9 mouse cellular contexts compared by ENCODE assay signal in the genomic region with DNA sequence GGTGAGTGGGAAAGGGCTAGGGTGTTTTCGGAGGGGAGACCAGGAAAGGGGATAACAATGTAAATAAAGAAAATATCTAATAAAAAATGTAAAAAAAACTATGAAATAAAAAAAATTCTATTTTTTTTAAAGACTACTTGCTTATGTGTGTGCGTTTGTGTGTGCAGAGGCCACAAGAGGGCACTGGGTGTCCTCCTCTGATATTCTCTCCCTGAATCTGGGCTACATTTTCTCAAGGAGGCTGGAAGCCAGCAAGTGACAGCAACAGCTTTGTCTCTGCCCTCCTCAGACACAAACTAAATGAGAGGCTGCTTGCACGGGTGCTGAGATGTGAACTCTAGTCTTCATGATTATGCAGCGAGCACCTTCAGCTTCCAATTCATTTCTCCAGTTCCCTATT. TPM values are rescaled to one million over a fixed set of nuclear protein-coding genes. Genes with fewer than 3 reads are reported as not detected.
A peak's percentile ranks its signal among the peaks of the same experiment; 100 is the strongest.
DNase-seq lines count a peak whose midpoint lies in the region; ATAC-seq and TF ChIP-seq lines count a peak whose summit lies in the region.
"Had no signal": no experiment of that assay in that cellular context is flagged by ENCODE, and none has a peak within 500 bp of the region (broad histone marks: within the 10 kb centered on the region; RNA-seq: fewer than 3 reads in every experiment).

No protein-coding gene starts in this region.

- H3K4me2 ChIP-seq in midbrain, embryonic 11.5 days, result no peak overlapping the region
- H3K4me2 ChIP-seq in midbrain, embryonic 16.5 days (ENCODE audit: low read length), result no peak overlapping the region

- no peak for TF ChIP-seq POLR2A in cortical plate, adult 2 months (IDR thresholded peaks at IDR 0.05; ENCODE audit: extremely low read depth, insufficient read depth, low read length)

- H3K4me3 ChIP-seq in midbrain, embryonic 11.5 days (ENCODE audit: low read depth, low read length), result no peak overlapping the region
- no peak overlapping the region for H3K4me3 ChIP-seq in midbrain, embryonic 16.5 days (ENCODE audit: low read depth, low read length)
- H3K4me3 ChIP-seq in cortical plate, adult 2 months (ENCODE audit: insufficient read depth, low read length), result no peak overlapping the region

- no peaks in the 10 kb centered on the region for H3K36me3 ChIP-seq in midbrain, embryonic 11.5 days (ENCODE audit: control insufficient read depth, insufficient read depth, low read length)
- H3K36me3 ChIP-seq in midbrain, embryonic 16.5 days (ENCODE audit: control insufficient read depth, insufficient read depth, low read length), result no peaks in the 10 kb centered on the region

- 75% methylated on average over 4 of the region's 4 CpGs for WGBS in midbrain, embryonic 11.5 days
- WGBS in midbrain, embryonic 16.5 days, result 67% methylated on average over 4 of the region's 4 CpGs

- no peak for ATAC-seq in midbrain, embryonic 11.5 days (ENCODE audit: low FRiP score)
- ATAC-seq in midbrain, embryonic 16.5 days, result no peak
- peak; percentile 47; the same call in 1 of the 2 replicates for ATAC-seq in neutrophil, adult 5-6 weeks (ENCODE audit: extremely low read depth, insufficient number of reproducible peaks, low FRiP score, poor library complexity, severe bottlenecking)

- no peaks in the 10 kb centered on the region for H3K4me1 ChIP-seq in midbrain, embryonic 11.5 days (ENCODE audit: control insufficient read depth, insufficient read depth, low read length)
- no peaks in the 10 kb centered on the region for H3K4me1 ChIP-seq in midbrain, embryonic 16.5 days (ENCODE audit: control insufficient read depth, insufficient read depth, low read length)
- peaks cover 1% of the 10 kb centered on the region; the same call in 1 of the 2 replicates for H3K4me1 ChIP-seq in cortical plate, adult 2 months (ENCODE audit: control insufficient read depth, insufficient read depth, low read length)

- H3K9me3 ChIP-seq in midbrain, embryonic 11.5 days (ENCODE audit: control insufficient read depth, low read length), result no peaks in the 10 kb centered on the region
- no peaks in the 10 kb centered on the region for H3K9me3 ChIP-seq in midbrain, embryonic 16.5 days (replicated peaks; ENCODE audit: control insufficient read depth, low read length, poor library complexity, severe bottlenecking)

- DNase-seq in embryo, embryonic 10 days (ENCODE audit: low spot score), result peak; percentile 35
- no peak for DNase-seq in embryo, embryonic 9.5 days (ENCODE audit: extremely low spot score)
- DNase-seq in midbrain, embryonic 11.5 days (ENCODE audit: low spot score, missing footprints), result peak; percentile 72
- no peak for DNase-seq in layer of hippocampus, adult 9-11 months
- no peak for DNase-seq in Muller cell, postnatal 12 days (ENCODE audit: inconsistent ontology term)

- no peaks in the 10 kb centered on the region for H3K27me3 ChIP-seq in midbrain, embryonic 11.5 days (ENCODE audit: control insufficient read depth, insufficient read depth, low read length)
- no peaks in the 10 kb centered on the region for H3K27me3 ChIP-seq in midbrain, embryonic 16.5 days (ENCODE audit: control insufficient read depth, insufficient read depth, low read depth, low read length)

- TF ChIP-seq CTCF in cortical plate, adult 2 months (IDR thresholded peaks at IDR 0.05; ENCODE audit: extremely low read depth, insufficient read depth, low read length), result 0 out of 2 replicates have a peak, but pooled peaks have one; percentile 4

- H3K27ac ChIP-seq in midbrain, embryonic 11.5 days (ENCODE audit: low read depth, low read length), result no peak overlapping the region
- H3K27ac ChIP-seq in midbrain, embryonic 16.5 days (ENCODE audit: low read length), result no peak overlapping the region
- no peak overlapping the region for H3K27ac ChIP-seq in cortical plate, adult 2 months (ENCODE audit: insufficient read depth, low read length)

- no peak overlapping the region for H3K9ac ChIP-seq in midbrain, embryonic 11.5 days (ENCODE audit: low read length)
- no peak overlapping the region for H3K9ac ChIP-seq in midbrain, embryonic 16.5 days (ENCODE audit: low read depth, low read length)

RNA-seq across cellular contexts. Expression of a gene that starts 14.4 kb away (rescaled TPM):
- not detected in 2 replicates for polyA plus RNA-seq in midbrain, embryonic 11.5 days (2014; fragmentation: Nextera tagmentation; extraction: Ambion mirVana)
- polyA plus RNA-seq in midbrain, embryonic 16.5 days (2015; fragmentation: Nextera tagmentation; extraction: Ambion mirVana), result not detected in 2 replicates
- 0.49 TPM in 1 of 2 replicates, not detected in the other for polyA plus RNA-seq in cortical plate, adult 2 months (2012; rRNA removed)
- not detected in 2 replicates for total RNA-seq in neutrophil, adult 5-6 weeks (2017)
- total RNA-seq: gastrocnemius, postnatal 36 days had no signal

RNA-seq across cellular contexts. Expression of a gene that starts 42.5 kb away (rescaled TPM):
- polyA plus RNA-seq in midbrain, embryonic 11.5 days (2014; fragmentation: Nextera tagmentation; extraction: Ambion mirVana), result 55.0 and 63.3 TPM in 2 replicates
- 44.2 and 46.0 TPM in 2 replicates for polyA plus RNA-seq in midbrain, embryonic 16.5 days (2015; fragmentation: Nextera tagmentation; extraction: Ambion mirVana)
- 25.2 and 26.5 TPM in 2 replicates for polyA plus RNA-seq in cortical plate, adult 2 months (2012; rRNA removed)
- total RNA-seq in neutrophil, adult 5-6 weeks (2017), result 30.3 and 45.6 TPM in 2 replicates

RNA-seq across cellular contexts. Expression of a gene that starts 58.8 kb away (rescaled TPM):
- 82.9 and 85.1 TPM in 2 replicates for polyA plus RNA-seq in midbrain, embryonic 11.5 days (2014; fragmentation: Nextera tagmentation; extraction: Ambion mirVana)
- polyA plus RNA-seq in midbrain, embryonic 16.5 days (2015; fragmentation: Nextera tagmentation; extraction: Ambion mirVana), result 213 and 227 TPM in 2 replicates
- polyA plus RNA-seq in cortical plate, adult 2 months (2012; rRNA removed), result 146 and 154 TPM in 2 replicates
- total RNA-seq in neutrophil, adult 5-6 weeks (2017), result 293 and 297 TPM in 2 replicates

RNA-seq across cellular contexts. Expression of a gene that starts 58.8 kb away (rescaled TPM):
- polyA plus RNA-seq in midbrain, embryonic 11.5 days (2014; fragmentation: Nextera tagmentation; extraction: Ambion mirVana), result 143 and 148 TPM in 2 replicates
- polyA plus RNA-seq in midbrain, embryonic 16.5 days (2015; fragmentation: Nextera tagmentation; extraction: Ambion mirVana), result 186 and 206 TPM in 2 replicates
- 107 and 110 TPM in 2 replicates for polyA plus RNA-seq in cortical plate, adult 2 months (2012; rRNA removed)
- 42.8 and 43.2 TPM in 2 replicates for total RNA-seq in neutrophil, adult 5-6 weeks (2017)

Comparison
In these comparisons a context has a peak if more than half of its experiments do, and no peak if none do; other contexts are left out.
1. DNase-seq: peak in embryo, embryonic 10 days (single experiment) and midbrain, embryonic 11.5 days (single experiment); none in embryo, embryonic 9.5 days (single experiment), layer of hippocampus, adult 9-11 months (single experiment) and Muller cell, postnatal 12 days (single experiment).